Mouse (Mus musculus) stomach, postnatal 0 days (tissue): ENCODE results near the gene Ddx4.

Source experiments
- CTCF ChIP-seq: IDR thresholded peaks from 2 replicates; pipeline ENCODE4 v1.5.1; 2016; ENCODE audit warnings: antibody characterized with exemption, low read depth, mild to moderate bottlenecking, moderate library complexity
- EP300 ChIP-seq: optimal IDR thresholded peaks from 2 replicates; pipeline ENCODE3; 2016; ENCODE audit warnings: antibody characterized with exemption

GRCm38 (mm10) chr13:112645529-112646186 lies 6.6 kb downstream of the Ddx4 start:
- no peak for TF ChIP-seq CTCF
- TF ChIP-seq EP300 = no peak
